Mouse (Mus musculus): ENCODE results near the gene Ppih. TPM values are rescaled to one million over a fixed set of nuclear protein-coding genes. Genes with fewer than 3 reads are reported as not detected.
"Not testable (repeated sequence)": the region's sequence is repeated elsewhere in the genome, so short reads cannot be mapped to it uniquely, and the experiment has no call there.

The Ppih gene
- polyA plus RNA-seq, 1 experiment from 2014 or later = 91.9 TPM

DNA sequence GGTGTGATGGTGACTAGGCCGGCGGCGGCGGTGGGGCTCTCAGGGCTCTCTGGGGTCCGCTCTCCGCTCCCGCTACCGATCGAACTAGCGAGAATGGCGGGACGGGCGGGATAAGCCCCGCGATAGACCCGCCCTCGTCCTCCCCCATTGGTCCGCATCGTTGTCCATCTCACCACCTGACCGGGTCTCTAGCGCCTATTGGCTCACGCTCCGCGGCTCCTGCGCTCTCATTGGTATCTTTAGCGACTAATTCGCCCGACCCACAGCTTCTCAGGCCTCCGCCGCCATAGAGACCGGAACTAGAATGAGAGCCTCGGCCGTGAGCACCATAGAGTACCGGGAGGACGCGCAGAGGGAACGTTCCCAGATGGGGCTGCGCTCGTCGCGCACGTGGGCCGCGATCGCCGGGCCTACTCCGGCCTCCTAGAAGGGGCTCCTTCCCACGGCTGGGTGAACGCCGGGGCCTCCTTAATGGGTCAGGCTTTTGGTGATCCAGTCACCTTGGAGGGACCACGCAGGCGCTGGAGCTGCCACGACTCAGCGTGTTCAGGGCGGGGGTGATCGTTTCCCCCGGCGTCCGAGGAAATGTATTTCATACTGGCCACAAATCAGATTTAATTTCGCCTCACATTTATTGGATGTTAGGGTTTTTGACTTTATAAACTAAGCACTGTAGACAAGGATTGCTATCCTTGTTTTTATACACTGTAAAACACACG lies 25.8 kb downstream of the Ppih start, which contains the start of gene Ybx1:
Ybx1 (minus strand) TSS at position 190 of the 719 bp plus-strand sequence.
- Histone ChIP-seq H3K36me3 (ENCODE audit: control insufficient read depth, insufficient read depth, low read length) (peaks cover 5% of the 10 kb centered on the region), H3K9me3 (ENCODE audit: control insufficient read depth, low read length) (no peaks in the 10 kb centered on the region), H3K27ac (ENCODE audit: low read length) (peak within 1 kb of the TSS; percentile 87), H3K4me3 (ENCODE audit: low read length) (peak within 1 kb of the TSS; percentile 77), H3K9ac (ENCODE audit: low read length) (peak within 1 kb of the TSS; percentile 90), H3K4me1 (replicated peaks; ENCODE audit: control insufficient read depth, insufficient read depth, low read length) (peaks cover 10% of the 10 kb centered on the region), H3K27me3 (ENCODE audit: control insufficient read depth, insufficient read depth, low read depth, low read length) (no peaks in the 10 kb centered on the region), H3K4me2 (ENCODE audit: low read depth, low read length) (peak within 1 kb of the TSS; percentile 92)
- under 1% methylated on average over 55 of the region's 61 CpGs for WGBS
- peak; percentile 99 for ATAC-seq (ENCODE audit: low read depth)

DNA sequence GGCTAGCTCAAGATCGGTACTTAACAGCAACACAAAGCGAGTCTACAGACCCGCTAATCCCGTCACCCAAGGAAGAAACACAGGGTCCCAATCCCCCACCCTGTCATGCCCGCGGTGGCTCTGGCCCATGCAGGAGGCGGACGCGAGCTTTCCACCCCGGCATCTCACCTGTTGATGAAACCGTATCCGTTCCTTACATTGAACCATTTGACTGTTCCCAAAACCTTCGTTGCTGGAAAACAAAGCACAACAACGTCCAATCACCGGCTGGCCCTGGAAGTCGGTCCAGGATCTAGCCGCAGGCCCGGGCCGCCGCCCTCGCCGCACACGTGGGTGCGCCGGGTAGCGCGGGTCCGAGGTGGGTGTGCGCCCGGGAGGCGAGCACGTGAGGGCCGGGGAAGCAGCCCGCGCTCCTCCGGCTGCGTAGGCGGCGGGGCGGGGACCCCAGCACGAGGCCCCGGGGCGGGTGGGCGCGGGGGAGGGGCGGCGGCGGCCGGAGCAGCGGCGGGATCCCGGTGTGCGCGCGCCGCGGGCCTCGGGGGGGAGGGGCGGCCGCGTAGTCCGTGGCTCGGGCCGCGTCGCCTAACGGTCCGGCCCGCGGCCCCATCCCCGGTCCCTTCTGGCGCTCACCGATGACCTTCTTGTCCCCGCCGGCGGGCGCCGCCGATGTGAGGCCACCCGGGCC lies 26.6 kb downstream of the Ppih start:
- ATAC-seq (ENCODE audit: low read depth) = peak; percentile 25
- peaks cover 10% of the 10 kb centered on the region for H3K4me1 ChIP-seq (replicated peaks; ENCODE audit: control insufficient read depth, insufficient read depth, low read length)
- peak overlapping the region; percentile 77 for H3K4me3 ChIP-seq (ENCODE audit: low read length)
- no peaks in the 10 kb centered on the region for H3K27me3 ChIP-seq (ENCODE audit: control insufficient read depth, insufficient read depth, low read depth, low read length)
- peak overlapping the region; percentile 92 for H3K4me2 ChIP-seq (ENCODE audit: low read depth, low read length)
- 0% methylated on average over 48 of the region's 80 CpGs for WGBS
- peak overlapping the region; percentile 79 for H3K27ac ChIP-seq (ENCODE audit: low read length)
- no peaks in the 10 kb centered on the region for H3K9me3 ChIP-seq (ENCODE audit: control insufficient read depth, low read length)
- H3K36me3 ChIP-seq (ENCODE audit: control insufficient read depth, insufficient read depth, low read length) = peaks cover 7% of the 10 kb centered on the region
- H3K9ac ChIP-seq (ENCODE audit: low read length) = peak overlapping the region; percentile 90

DNA sequence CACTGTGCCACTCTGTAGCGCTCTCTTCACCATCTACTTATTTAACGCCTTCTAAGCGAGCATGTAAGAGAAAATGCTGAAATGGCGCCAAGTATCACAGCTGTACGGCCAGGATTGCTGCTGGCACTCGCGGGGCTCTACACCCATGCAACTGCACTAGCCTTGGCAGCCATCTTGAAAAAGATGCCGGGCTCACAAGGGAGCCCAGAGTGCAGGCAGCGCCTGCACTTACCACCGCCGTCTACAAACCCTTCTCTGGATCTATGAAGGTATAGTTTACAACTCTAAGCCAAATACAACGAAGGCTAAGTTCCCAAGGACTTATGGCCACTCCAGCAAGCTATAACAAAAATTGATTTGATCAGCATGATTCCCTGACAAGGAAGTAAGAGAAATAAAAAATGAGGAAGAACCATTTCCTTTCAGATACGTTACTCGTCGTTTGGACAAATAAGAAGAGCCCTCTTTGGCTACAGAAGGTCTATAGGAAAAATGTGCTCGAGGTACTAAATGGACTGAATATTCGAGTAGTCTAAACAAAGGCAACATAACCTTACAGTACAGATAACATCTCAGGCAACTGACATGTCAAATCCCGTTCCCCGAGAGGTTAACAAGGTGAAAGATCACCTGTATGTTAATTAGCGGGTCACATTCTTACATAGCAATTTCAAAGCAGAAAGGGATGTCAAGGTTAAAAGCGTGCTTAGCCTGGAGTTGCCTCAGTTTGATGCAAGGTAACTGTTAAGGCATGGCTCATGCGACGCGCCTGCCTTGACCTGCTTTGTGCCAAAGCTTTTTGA lies 27.4 kb downstream of the Ppih start:
- H3K9ac ChIP-seq (ENCODE audit: low read length) = peak overlapping the region; percentile 90
- peaks cover 10% of the 10 kb centered on the region for H3K4me1 ChIP-seq (replicated peaks; ENCODE audit: control insufficient read depth, insufficient read depth, low read length)
- no peaks in the 10 kb centered on the region for H3K9me3 ChIP-seq (ENCODE audit: control insufficient read depth, low read length)
- peak overlapping the region; percentile 79 for H3K27ac ChIP-seq (ENCODE audit: low read length)
- peaks cover 7% of the 10 kb centered on the region for H3K36me3 ChIP-seq (ENCODE audit: control insufficient read depth, insufficient read depth, low read length)
- H3K27me3 ChIP-seq (ENCODE audit: control insufficient read depth, insufficient read depth, low read depth, low read length) = no peaks in the 10 kb centered on the region
- peak overlapping the region; percentile 92 for H3K4me2 ChIP-seq (ENCODE audit: low read depth, low read length)
- peak overlapping the region; percentile 77 for H3K4me3 ChIP-seq (ENCODE audit: low read length)
- under 1% methylated on average over 24 of the region's 24 CpGs for WGBS
- no peak for ATAC-seq (ENCODE audit: low read depth)

- ATAC-seq (ENCODE audit: low read depth) = no peak
- H3K36me3 ChIP-seq (ENCODE audit: control insufficient read depth, insufficient read depth, low read length) = peaks cover 7% of the 10 kb centered on the region
- 62% methylated on average over 1 of the region's 1 CpGs for WGBS
- peak overlapping the region; percentile 92 for H3K4me2 ChIP-seq (ENCODE audit: low read depth, low read length)
- H3K27me3 ChIP-seq (ENCODE audit: control insufficient read depth, insufficient read depth, low read depth, low read length) = no peaks in the 10 kb centered on the region
- H3K9me3 ChIP-seq (ENCODE audit: control insufficient read depth, low read length) = no peaks in the 10 kb centered on the region
- no peak overlapping the region for H3K27ac ChIP-seq (ENCODE audit: low read length)
- H3K4me1 ChIP-seq (replicated peaks; ENCODE audit: control insufficient read depth, insufficient read depth, low read length) = peaks cover 12% of the 10 kb centered on the region
- H3K4me3 ChIP-seq (ENCODE audit: low read length) = peak overlapping the region; percentile 77
- H3K9ac ChIP-seq (ENCODE audit: low read length) = peak overlapping the region; percentile 90; the same call in 1 of the 2 replicates
These were observed 28.4 kb downstream of the Ppih start for GRCm38 (mm10) chr4:119291921-119292320.

DNA sequence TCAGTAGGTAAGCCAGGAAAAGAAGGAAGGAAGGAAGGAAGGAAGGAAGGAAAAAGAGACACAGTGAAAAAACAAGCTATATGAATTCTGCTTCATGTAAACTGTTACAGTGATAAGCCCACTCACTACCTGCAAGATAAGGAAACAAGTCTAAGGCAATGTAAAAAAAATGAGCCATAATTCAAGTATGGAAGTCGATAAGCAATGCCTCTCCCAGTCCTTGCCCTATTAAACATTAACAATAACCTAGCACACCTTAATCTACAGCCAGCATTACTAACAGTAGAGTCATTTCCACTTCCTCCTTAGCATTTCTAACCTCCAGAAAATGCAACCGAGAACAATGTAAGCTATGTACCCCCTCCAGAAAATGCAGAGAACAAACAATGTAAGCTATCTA lies 35.0 kb downstream of the Ppih start:
- Histone ChIP-seq H3K4me3 (ENCODE audit: low read length) (no peak overlapping the region), H3K4me2 (ENCODE audit: low read depth, low read length) (no peak overlapping the region), H3K4me1 (replicated peaks; ENCODE audit: control insufficient read depth, insufficient read depth, low read length) (peaks cover 10% of the 10 kb centered on the region; the same call in 1 of the 2 replicates), H3K9ac (ENCODE audit: low read length) (no peak overlapping the region), H3K9me3 (ENCODE audit: control insufficient read depth, low read length) (no peaks in the 10 kb centered on the region), H3K27me3 (ENCODE audit: control insufficient read depth, insufficient read depth, low read depth, low read length) (no peaks in the 10 kb centered on the region), H3K27ac (ENCODE audit: low read length) (no peak overlapping the region; the same call in 1 of the 2 replicates), H3K36me3 (ENCODE audit: control insufficient read depth, insufficient read depth, low read length) (peaks cover 34% of the 10 kb centered on the region)
- WGBS = 39% methylated on average over 2 of the region's 2 CpGs
- ATAC-seq (ENCODE audit: low read depth) = no peak

- WGBS = 85% methylated on average over 1 of the region's 1 CpGs
- Histone ChIP-seq H3K9me3 (ENCODE audit: control insufficient read depth, low read length) (no peaks in the 10 kb centered on the region), H3K36me3 (ENCODE audit: control insufficient read depth, insufficient read depth, low read length) (peaks cover 39% of the 10 kb centered on the region), H3K9ac (ENCODE audit: low read length) (no peak overlapping the region), H3K4me1 (replicated peaks; ENCODE audit: control insufficient read depth, insufficient read depth, low read length) (peaks cover 10% of the 10 kb centered on the region; the same call in 1 of the 2 replicates), H3K4me2 (ENCODE audit: low read depth, low read length) (no peak overlapping the region), H3K27ac (ENCODE audit: low read length) (no peak overlapping the region), H3K4me3 (ENCODE audit: low read length) (no peak overlapping the region), H3K27me3 (ENCODE audit: control insufficient read depth, insufficient read depth, low read depth, low read length) (no peaks in the 10 kb centered on the region)
- ATAC-seq (ENCODE audit: low read depth) = no peak
These were observed 35.5 kb downstream of the Ppih start for GRCm38 (mm10) chr4:119284861-119285260.

- H3K9ac ChIP-seq (ENCODE audit: low read length); ATAC-seq (ENCODE audit: low read depth); H3K4me1 ChIP-seq (replicated peaks; ENCODE audit: control insufficient read depth, insufficient read depth, low read length); H3K4me3 ChIP-seq (ENCODE audit: low read length); H3K9me3 ChIP-seq (ENCODE audit: control insufficient read depth, low read length); H3K27ac ChIP-seq (ENCODE audit: low read length); H3K4me2 ChIP-seq (ENCODE audit: low read depth, low read length); H3K27me3 ChIP-seq (ENCODE audit: control insufficient read depth, insufficient read depth, low read depth, low read length): not testable (repeated sequence)
- peaks cover 54% of the 10 kb centered on the region for H3K36me3 ChIP-seq (ENCODE audit: control insufficient read depth, insufficient read depth, low read length)
- 85% methylated on average over 15 of the region's 15 CpGs for WGBS
These were observed 41.6 kb downstream of the Ppih start for GRCm38 (mm10) chr4:119278784-119279183.

DNA sequence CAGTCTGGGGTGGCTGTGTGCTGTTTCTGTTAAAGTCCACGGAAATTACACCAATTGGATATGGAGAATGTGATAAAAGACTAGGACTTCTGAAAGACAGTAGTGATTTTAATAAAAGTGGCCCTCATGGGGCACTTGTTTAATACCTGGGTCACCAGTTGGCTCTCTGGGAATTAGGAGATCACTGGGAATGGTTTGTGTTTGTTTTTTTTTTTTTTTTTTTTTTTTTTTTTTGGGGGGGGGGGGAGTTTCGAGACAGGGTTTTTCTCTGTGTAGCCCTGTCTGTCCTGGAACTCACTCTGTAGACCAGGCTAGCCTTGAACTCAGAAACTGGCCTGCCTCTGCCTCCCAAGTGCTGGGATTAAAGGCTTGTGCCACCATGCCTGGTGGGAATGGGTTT lies 44.6 kb downstream of the Ppih start:
- Histone ChIP-seq H3K4me1 (replicated peaks; ENCODE audit: control insufficient read depth, insufficient read depth, low read length) (no peaks in the 10 kb centered on the region), H3K4me2 (ENCODE audit: low read depth, low read length) (no peak overlapping the region), H3K27ac (ENCODE audit: low read length) (peak overlapping the region; percentile 84), H3K9me3 (ENCODE audit: control insufficient read depth, low read length) (no peaks in the 10 kb centered on the region), H3K27me3 (ENCODE audit: control insufficient read depth, insufficient read depth, low read depth, low read length) (no peaks in the 10 kb centered on the region), H3K9ac (ENCODE audit: low read length) (no peak overlapping the region), H3K36me3 (ENCODE audit: control insufficient read depth, insufficient read depth, low read length) (peaks cover 51% of the 10 kb centered on the region), H3K4me3 (ENCODE audit: low read length) (no peak overlapping the region)
- WGBS = 69% methylated on average over 1 of the region's 2 CpGs
- ATAC-seq (ENCODE audit: low read depth) = no peak

DNA sequence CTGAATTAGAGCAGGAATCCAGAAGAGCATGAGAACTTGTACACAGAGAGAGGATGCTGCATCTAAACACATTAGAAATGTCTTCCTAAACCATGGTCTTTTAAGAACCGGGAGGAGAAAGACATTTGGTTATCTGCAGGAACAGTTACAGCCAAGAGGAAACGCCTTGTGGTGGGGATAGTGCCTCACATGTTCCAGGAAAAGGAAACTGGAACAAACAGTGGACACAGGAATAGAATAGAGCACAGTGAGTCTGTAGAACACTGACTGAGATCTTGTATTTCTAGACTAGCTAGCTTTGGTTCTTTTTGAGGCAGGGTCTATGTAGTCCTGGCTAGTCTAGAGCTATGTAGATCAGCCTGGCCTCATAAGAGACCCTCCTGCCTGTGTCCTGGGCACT lies 45.1 kb downstream of the Ppih start:
- Histone ChIP-seq H3K27me3 (ENCODE audit: control insufficient read depth, insufficient read depth, low read depth, low read length) (no peaks in the 10 kb centered on the region), H3K9me3 (ENCODE audit: control insufficient read depth, low read length) (no peaks in the 10 kb centered on the region), H3K4me2 (ENCODE audit: low read depth, low read length) (0 out of 2 replicates have a peak overlapping the region, but pooled peaks have one; percentile 6), H3K4me1 (replicated peaks; ENCODE audit: control insufficient read depth, insufficient read depth, low read length) (no peaks in the 10 kb centered on the region), H3K4me3 (ENCODE audit: low read length) (no peak overlapping the region), H3K27ac (ENCODE audit: low read length) (peak overlapping the region; percentile 84), H3K9ac (ENCODE audit: low read length) (no peak overlapping the region), H3K36me3 (ENCODE audit: control insufficient read depth, insufficient read depth, low read length) (peaks cover 50% of the 10 kb centered on the region)
- peak; percentile 77 for ATAC-seq (ENCODE audit: low read depth)
- WGBS = 66% methylated on average over 2 of the region's 2 CpGs

All from lung, embryonic 16.5 days (tissue).